Mouse (Mus musculus) layer of hippocampus, adult 18-20 months (tissue): ENCODE measurements at regions not wholly inside any gene's neighbourhood (a gene's known extent, or its start where the extent isn't known, plus 50 kb on each side); places are given as distances from the start of the nearest gene placed in this dataset.

Experiments used
- DNase-seq, 2 experiments: peaks; one replicate each; pipeline ENCODE4 v3.0.0; 2022; ENCODE audit warnings: low spot score in 2 of 2

DNA sequence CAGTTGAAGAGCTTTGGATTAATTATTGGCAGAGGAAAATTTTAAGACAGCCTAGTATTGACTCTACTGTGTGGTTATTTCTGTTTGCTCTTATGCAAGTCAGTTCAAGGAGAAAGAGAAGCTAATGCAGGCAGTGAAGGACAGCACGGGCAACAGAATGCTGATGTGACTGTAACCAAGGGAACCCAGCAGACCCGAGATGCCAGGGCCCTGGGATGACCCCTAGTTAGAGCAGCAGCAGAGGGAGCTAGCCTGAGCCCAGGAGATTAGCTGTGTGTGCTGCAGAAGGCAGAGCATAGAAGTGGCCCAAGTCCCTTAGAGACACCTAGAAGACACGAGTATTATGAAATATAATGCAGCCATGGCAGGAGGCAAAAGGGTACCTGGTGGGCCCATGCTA, 223.7 kb upstream of the Pfn2 start:
- no peak for DNase-seq

GRCm38 (mm10) chr3:58072230-58072839, 224.5 kb upstream of the Pfn2 start:
- no peak for DNase-seq

DNA sequence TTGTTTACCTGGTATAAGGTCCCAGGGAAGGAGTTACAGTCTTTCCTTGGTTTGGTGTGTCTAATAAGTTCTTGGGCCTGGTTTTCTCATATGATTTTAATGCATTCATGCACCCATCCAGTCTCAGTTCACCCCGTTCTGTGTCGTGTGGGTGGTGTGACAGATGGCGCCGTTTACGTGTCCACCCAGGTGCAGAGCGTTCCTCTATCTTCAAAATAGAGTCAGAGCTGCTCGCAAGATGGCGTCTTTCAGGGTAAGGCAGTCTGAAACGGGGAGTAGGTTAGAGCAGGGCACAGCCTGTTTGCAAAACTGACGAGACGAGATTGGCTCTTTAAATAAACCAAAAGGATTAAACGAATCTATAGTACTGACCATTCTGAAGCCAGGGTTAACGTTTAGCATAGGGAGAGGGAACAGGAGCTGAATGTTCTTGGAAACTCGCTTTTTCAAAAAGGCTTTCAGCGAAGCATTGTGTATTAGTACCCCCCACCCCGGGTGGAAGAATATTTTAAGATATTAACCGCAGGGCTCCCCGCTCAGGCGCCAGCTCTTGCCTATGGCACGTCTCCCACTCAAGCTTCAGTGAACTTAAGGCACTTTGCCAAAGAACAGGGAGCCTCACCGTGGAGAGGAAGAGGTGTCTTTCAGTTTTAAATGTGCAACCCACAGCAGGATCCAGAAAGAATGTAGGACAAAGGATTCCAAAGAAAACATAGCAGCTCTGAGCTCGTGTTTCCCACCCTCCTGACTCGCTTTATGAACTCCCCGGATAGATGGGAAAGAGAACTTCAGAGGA, 241.7 kb upstream of the Pfn2 start:
- DNase-seq = no peak

DNA sequence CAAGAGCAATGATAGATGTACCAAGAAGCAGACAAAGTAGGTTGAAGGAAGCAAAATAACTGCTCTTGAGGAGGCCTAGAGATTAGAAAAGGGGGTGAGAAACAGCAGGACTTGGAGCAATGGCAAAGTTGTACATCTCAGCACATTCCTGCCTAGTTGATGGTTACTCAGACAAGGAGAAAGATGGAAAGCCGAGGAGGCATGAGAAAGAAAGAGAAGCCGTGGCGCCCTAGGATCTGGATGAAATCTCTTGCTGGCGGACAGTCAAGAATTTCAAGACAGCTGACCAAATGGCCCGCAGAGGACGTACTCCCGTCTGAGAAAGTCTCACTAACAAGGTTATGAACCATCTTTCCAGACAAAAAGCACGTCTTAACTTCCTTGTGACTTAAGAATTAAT, 242.5 kb upstream of the Pfn2 start:
- no peak for DNase-seq

GRCm38 (mm10) chr3:58091466-58092176, 243.7 kb upstream of the Pfn2 start:
- peak; percentile 51 to 71 for DNase-seq

- DNase-seq = no peak
These were observed 263.1 kb upstream of the Pfn2 start for GRCm38 (mm10) chr3:58110911-58111476.

GRCm38 (mm10) chr3:58112431-58112856, 264.6 kb upstream of the Pfn2 start:
- no peak for DNase-seq

DNA sequence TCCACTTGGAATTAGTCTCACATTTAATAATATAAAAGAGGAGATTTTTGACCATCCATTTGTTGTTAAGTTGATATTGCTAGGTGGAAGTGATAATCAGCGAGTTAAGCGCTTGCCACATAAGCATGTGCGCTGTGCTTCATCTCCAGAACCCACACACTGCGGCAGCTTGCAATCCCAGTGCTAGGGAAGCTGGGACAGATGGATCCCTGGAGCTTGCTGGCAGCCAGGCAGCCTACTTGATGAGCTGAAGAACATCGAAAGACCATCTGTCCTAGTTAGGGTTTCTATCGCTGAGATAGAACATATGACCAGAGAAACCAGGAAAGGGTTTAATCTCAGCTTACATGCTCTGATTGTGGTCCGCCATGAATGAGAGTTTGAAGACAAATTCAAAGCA, 266.1 kb upstream of the Pfn2 start:
- peak; percentile 78 to 90 for DNase-seq

DNA sequence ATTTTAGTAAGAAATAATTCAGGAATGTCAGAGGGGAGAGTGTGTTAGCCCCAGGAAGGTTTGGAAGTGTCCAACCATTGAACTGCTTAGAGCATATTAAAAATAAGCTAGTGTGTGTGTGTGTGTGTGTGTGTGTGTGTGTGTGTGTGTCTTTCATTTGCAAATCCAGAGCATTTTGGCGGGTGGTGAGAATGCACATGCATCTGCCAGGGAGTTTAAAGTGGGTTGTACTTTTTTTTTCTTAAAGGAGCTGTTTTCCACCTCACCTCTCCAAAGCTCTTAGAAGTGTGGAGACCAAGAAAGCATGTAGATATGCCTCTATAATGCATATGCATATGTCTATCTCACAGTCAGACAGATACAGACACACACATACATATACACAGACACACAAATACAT, 267.6 kb upstream of the Pfn2 start:
- DNase-seq = no peak

- peak; percentile 54 to 79 for DNase-seq
These were observed 269.0 kb upstream of the Pfn2 start for GRCm38 (mm10) chr3:58116848-58117247.

DNA sequence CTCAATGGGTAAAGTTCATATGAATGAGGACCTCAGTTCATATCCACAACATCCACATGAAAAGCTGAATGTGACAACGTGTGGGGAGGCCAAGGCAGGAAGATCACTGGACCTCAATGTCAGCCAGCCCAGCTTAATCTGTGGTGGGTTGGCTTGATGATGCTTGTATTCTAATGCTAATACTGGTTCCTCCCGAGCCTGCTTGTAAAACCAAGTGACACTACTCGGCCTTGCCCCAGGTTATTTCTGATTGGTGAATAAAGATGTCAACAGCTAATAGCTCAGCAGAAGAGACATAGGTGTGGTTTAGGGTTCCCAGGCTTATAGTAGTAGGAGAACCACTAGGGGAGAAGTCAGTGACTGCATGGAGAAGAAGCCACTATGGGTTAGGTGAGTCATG, 272.2 kb upstream of the Pfn2 start:
- no peak for DNase-seq

- DNase-seq = peak; percentile 70 to 86
These were observed 274.8 kb upstream of the Pfn2 start for GRCm38 (mm10) chr3:58122456-58123359.

DNA sequence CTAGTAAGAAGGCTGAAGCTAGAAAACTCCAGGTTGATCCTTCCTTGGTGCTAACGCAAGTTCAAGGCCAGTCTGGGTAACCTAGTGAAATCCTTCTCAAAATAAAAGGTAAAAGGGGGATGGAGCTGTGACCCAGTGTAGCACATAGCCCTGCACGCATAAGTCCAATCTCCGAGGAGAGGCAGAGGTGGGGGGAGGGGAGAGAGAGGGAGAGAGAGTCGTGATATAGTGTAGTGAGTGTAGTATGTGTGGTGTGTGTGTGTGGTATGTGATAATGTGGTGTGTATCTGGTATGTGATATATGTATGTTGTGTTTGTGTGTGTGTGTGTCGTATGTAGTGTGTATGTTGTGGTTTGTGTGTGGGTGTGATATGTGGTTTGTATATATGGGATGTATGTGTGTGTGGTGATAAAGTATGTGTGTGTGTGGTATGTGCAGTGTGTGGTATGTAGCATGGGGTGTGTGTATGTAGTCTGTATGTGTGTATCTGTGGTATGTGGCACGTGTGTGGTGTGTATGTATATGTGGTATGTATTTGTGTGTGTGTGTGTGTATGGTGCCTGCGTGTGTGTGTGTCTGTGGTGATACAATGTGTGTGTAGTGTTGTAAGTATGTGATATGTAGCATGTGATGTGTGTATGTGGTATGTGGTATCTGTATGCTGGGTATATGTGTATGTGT, 275.7 kb upstream of the Pfn2 start:
- no peak for DNase-seq

DNA sequence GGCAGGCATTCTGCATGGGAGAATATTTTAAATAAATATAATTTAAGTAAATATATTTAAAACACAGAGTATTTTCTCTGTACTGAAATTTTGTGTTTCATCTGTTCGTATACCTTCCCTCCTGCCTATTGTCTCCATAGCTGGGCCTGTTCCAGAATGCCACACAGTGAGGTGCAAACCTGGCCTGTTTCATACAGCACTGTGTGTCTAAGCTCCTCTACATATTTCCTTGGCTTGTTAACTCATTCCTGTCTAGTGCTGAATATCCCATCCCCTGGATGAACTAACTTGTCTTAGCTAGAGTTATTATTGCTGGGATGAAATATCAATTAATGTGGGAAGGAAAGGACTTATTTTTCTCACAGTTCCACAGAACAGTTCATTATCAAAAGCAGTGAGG, 277.0 kb upstream of the Pfn2 start:
- no peak for DNase-seq

DNA sequence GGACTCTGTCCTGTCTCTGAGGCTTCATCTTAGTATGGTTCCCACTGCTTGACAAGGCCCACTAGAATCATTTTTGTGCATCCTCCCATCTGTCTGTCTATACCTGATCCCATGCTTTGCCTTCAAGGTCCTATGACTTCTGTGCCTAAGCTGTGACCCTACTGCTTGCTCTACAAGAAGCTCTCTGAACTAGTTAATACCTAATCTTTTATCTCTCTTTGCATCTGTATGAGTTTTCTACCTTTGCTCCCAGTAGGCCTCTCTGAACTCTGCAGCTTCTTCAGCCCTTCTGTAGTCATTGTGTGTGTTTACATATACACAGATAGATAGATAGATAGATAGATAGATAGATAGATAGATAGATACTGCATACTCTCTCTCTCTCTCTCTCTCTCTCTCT, 279.1 kb upstream of the Pfn2 start:
- no peak for DNase-seq

- DNase-seq = no peak
These were observed 280.2 kb upstream of the Pfn2 start for GRCm38 (mm10) chr3:58128059-58128458.

DNA sequence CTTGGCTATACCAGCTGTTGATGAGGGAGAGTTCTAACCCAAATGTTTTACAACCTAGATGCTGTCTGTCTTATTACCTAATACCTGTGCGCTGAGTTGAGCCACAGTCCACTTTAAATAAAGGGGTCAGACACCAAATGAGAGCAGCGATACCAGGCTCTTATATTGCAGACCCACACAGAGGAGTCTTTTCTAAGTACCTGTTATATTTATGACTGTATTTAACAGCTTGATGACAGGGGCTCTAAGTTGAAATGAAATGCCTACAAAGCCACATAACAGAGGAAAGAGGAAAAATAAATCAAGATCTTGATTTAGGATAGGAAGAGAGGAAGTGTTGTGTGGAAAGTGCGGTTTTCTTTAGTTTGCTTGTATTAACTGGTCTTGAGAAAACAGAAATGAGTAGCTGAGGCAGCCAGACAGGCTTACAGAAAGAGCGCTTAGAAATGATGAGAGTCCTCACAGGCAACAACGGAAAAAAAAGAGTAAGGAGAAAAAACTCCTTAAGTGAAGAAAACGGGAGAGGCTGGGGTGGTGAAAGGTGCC, 281.6 kb upstream of the Pfn2 start:
- no peak for DNase-seq

DNA sequence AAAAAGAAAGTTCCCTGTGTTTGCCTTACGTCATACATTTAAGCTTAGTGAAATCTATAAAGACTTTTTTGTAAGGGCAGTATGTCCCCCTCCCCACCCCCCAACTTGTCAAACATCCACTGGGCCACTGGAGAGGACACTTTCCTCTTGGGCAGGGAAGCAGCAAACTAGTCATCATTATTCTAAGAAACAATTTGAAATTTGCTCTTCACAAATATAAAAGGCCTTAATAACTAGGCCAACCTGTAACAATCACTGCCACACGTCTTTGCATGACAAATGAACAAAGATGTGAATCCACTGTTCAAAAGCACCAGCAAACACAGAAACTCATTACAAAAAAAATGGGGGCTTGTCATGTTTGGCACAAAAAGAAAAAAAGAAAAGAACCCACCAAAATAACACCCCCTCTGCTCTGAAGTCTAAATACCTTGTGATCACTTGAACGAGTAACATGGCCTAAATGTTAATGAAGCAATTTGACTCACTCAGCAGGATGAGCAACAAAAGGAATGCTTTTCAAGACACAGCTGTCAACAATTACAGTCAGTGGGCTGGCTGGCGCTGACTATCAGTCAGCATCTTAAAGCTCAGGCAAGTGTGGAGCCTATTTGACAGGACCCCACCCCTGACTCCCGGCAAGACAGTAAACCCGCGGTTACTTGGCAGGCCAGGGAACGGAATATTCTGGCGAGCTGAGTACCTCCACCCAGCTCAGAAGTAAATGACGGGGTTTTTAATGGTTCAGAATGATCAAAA, 278.7 kb upstream of the Tsc22d2 start:
- DNase-seq = no peak
